Comparison of ENCODE assay signal across 17 mouse cellular contexts in genomic region chr4:148276816-148277491, GRCm38 (mm10). TPM values are rescaled to one million over a fixed set of nuclear protein-coding genes. Genes with fewer than 3 reads are reported as not detected.
DNase-seq lines count a peak whose midpoint lies in the region; ATAC-seq and TF ChIP-seq lines count a peak whose summit lies in the region.
"Had no signal": no experiment of that assay in that cellular context is flagged by ENCODE, and none has a peak within 500 bp of the region (broad histone marks: within the 10 kb centered on the region; RNA-seq: fewer than 3 reads in every experiment).

No protein-coding gene starts in this region.

- peaks cover 16% of the 10 kb centered on the region for H3K36me3 ChIP-seq in hindbrain, embryonic 13.5 days
- H3K36me3 ChIP-seq in hindbrain, embryonic 11.5 days (ENCODE audit: control insufficient read depth, insufficient read depth, low read length): no peaks in the 10 kb centered on the region
- peaks cover under 1% of the 10 kb centered on the region for H3K36me3 ChIP-seq in hindbrain, embryonic 14.5 days (replicated peaks; ENCODE audit: control insufficient read depth, insufficient read depth)
- H3K36me3 ChIP-seq in hindbrain, postnatal 0 days (ENCODE audit: insufficient read depth, low read length): no peaks in the 10 kb centered on the region
- H3K36me3 ChIP-seq in neural tube, embryonic 14.5 days (ENCODE audit: control insufficient read depth, insufficient read depth, low read length): 0 out of 2 replicates have a peak, but pooled peaks cover 7% of the 10 kb centered on the region
- no peaks in the 10 kb centered on the region for H3K36me3 ChIP-seq in heart, embryonic 12.5 days
- H3K36me3 ChIP-seq: lung, embryonic 15.5 days; stomach, embryonic 15.5 days had no signal

- 9% methylated on average over 4 of the region's 4 CpGs for WGBS in hindbrain, embryonic 13.5 days
- 17% methylated on average over 4 of the region's 4 CpGs for WGBS in hindbrain, embryonic 11.5 days
- 11% methylated on average over 4 of the region's 4 CpGs for whole genome bisulfite sequencing in hindbrain, embryonic 14.5 days
- 9% methylated on average over 4 of the region's 4 CpGs for WGBS in hindbrain, postnatal 0 days
- 6% methylated on average over 4 of the region's 4 CpGs for whole genome bisulfite sequencing in neural tube, embryonic 14.5 days
- WGBS in heart, embryonic 12.5 days: 27% methylated on average over 4 of the region's 4 CpGs

- no peaks in the 10 kb centered on the region for H3K9me3 ChIP-seq in hindbrain, embryonic 13.5 days
- H3K9me3 ChIP-seq in hindbrain, embryonic 11.5 days (ENCODE audit: control insufficient read depth, low read length): no peaks in the 10 kb centered on the region
- no peaks in the 10 kb centered on the region for H3K9me3 ChIP-seq in hindbrain, embryonic 14.5 days (ENCODE audit: control insufficient read depth, low read length)
- no peaks in the 10 kb centered on the region for H3K9me3 ChIP-seq in hindbrain, postnatal 0 days (ENCODE audit: low read length)
- no peaks in the 10 kb centered on the region for H3K9me3 ChIP-seq in neural tube, embryonic 14.5 days (ENCODE audit: control insufficient read depth, low read length)
- H3K9me3 ChIP-seq in heart, embryonic 12.5 days (replicated peaks): no peaks in the 10 kb centered on the region
- H3K9me3 ChIP-seq: lung, embryonic 15.5 days; stomach, embryonic 15.5 days had no signal

- no peak for DNase-seq in hindbrain, embryonic 11.5 days (ENCODE audit: low spot score)
- DNase-seq in hindbrain, embryonic 14.5 days (ENCODE audit: low spot score): no peak
- no peak for DNase-seq in hindbrain, postnatal 0 days (ENCODE audit: low spot score)
- no peak for DNase-seq in cerebellum, adult 9-10 months
- DNase-seq: adrenal gland, adult 8-10 months; cerebellum, adult 11 months; cerebellum, postnatal 14 days; kidney, adult 11 months; lung, postnatal 4 days; thymus, adult 18-20 months; thymus, postnatal 4 days had no signal

- H3K4me3 ChIP-seq in hindbrain, embryonic 13.5 days: no peak overlapping the region
- H3K4me3 ChIP-seq in hindbrain, embryonic 11.5 days (ENCODE audit: low read depth, low read length): no peak overlapping the region
- H3K4me3 ChIP-seq in hindbrain, embryonic 14.5 days (replicated peaks; ENCODE audit: low read length): no peak overlapping the region
- H3K4me3 ChIP-seq in hindbrain, postnatal 0 days (ENCODE audit: low read length): no peak overlapping the region
- no peak overlapping the region for H3K4me3 ChIP-seq in neural tube, embryonic 14.5 days (ENCODE audit: low read depth, low read length)
- no peak overlapping the region for H3K4me3 ChIP-seq in heart, embryonic 12.5 days
- H3K4me3 ChIP-seq: lung, embryonic 15.5 days; stomach, embryonic 15.5 days had no signal

- TF ChIP-seq CTCF in hindbrain, postnatal 0 days (IDR thresholded peaks at IDR 0.05; ENCODE audit: low read depth): no peak

- ATAC-seq in hindbrain, embryonic 13.5 days (ENCODE audit: low FRiP score): peak; percentile 36
- no peak for ATAC-seq in hindbrain, embryonic 11.5 days (ENCODE audit: low FRiP score)
- ATAC-seq in hindbrain, embryonic 14.5 days (ENCODE audit: low FRiP score): no peak
- peak; percentile 44; the same call in 1 of the 2 replicates for ATAC-seq in hindbrain, postnatal 0 days
- ATAC-seq in neural tube, embryonic 14.5 days (ENCODE audit: low read depth): peak; percentile 62; the same call in 1 of the 2 replicates
- no peak for ATAC-seq in heart, embryonic 12.5 days (ENCODE audit: insufficient number of reproducible peaks, low FRiP score)

- H3K4me2 ChIP-seq in hindbrain, embryonic 13.5 days: no peak overlapping the region
- no peak overlapping the region for H3K4me2 ChIP-seq in hindbrain, embryonic 11.5 days (replicated peaks; ENCODE audit: low read depth, low read length)
- H3K4me2 ChIP-seq in hindbrain, embryonic 14.5 days (replicated peaks): no peak overlapping the region
- H3K4me2 ChIP-seq in hindbrain, postnatal 0 days (ENCODE audit: low read depth, low read length): no peak overlapping the region
- H3K4me2 ChIP-seq in neural tube, embryonic 14.5 days (ENCODE audit: low read depth, low read length): no peak overlapping the region
- H3K4me2 ChIP-seq in heart, embryonic 12.5 days: no peak overlapping the region
- H3K4me2 ChIP-seq: lung, embryonic 15.5 days; stomach, embryonic 15.5 days had no signal

- peaks cover 51% of the 10 kb centered on the region for H3K4me1 ChIP-seq in hindbrain, embryonic 13.5 days (replicated peaks)
- H3K4me1 ChIP-seq in hindbrain, embryonic 11.5 days (replicated peaks; ENCODE audit: control insufficient read depth, insufficient read depth, low read length): no peaks in the 10 kb centered on the region; the same call in 1 of the 2 replicates
- peaks cover 28% of the 10 kb centered on the region for H3K4me1 ChIP-seq in hindbrain, embryonic 14.5 days (replicated peaks; ENCODE audit: control insufficient read depth, insufficient read depth, low read length)
- peaks cover 6% of the 10 kb centered on the region for H3K4me1 ChIP-seq in hindbrain, postnatal 0 days (ENCODE audit: insufficient read depth, low read length)
- peaks cover 25% of the 10 kb centered on the region for H3K4me1 ChIP-seq in neural tube, embryonic 14.5 days (ENCODE audit: control insufficient read depth, insufficient read depth, low read length)
- no peaks in the 10 kb centered on the region for H3K4me1 ChIP-seq in heart, embryonic 12.5 days (replicated peaks)
- H3K4me1 ChIP-seq: lung, embryonic 15.5 days; stomach, embryonic 15.5 days had no signal

- peak overlapping the region; percentile 85 for H3K27ac ChIP-seq in hindbrain, embryonic 13.5 days
- no peak overlapping the region for H3K27ac ChIP-seq in hindbrain, embryonic 11.5 days (ENCODE audit: low read depth, low read length)
- peak overlapping the region; percentile 68 for H3K27ac ChIP-seq in hindbrain, embryonic 14.5 days
- peak overlapping the region; percentile 56 for H3K27ac ChIP-seq in hindbrain, postnatal 0 days
- H3K27ac ChIP-seq in neural tube, embryonic 14.5 days (ENCODE audit: low read depth, low read length): peak overlapping the region; percentile 83
- H3K27ac ChIP-seq in heart, embryonic 12.5 days (ENCODE audit: poor library complexity, severe bottlenecking): no peak overlapping the region
- H3K27ac ChIP-seq: liver, embryonic 14.5 days; lung, embryonic 15.5 days; stomach, embryonic 15.5 days had no signal

- peak overlapping the region; percentile 51 for H3K9ac ChIP-seq in hindbrain, embryonic 13.5 days
- H3K9ac ChIP-seq in hindbrain, embryonic 11.5 days (ENCODE audit: low read depth, low read length): no peak overlapping the region
- H3K9ac ChIP-seq in hindbrain, embryonic 14.5 days: 0 out of 2 replicates have a peak overlapping the region, but pooled peaks have one; percentile 2
- 0 out of 2 replicates have a peak overlapping the region, but pooled peaks have one; percentile 25 for H3K9ac ChIP-seq in hindbrain, postnatal 0 days (replicated peaks; ENCODE audit: low read length)
- peak overlapping the region; percentile 8; the same call in 1 of the 2 replicates for H3K9ac ChIP-seq in neural tube, embryonic 14.5 days (replicated peaks; ENCODE audit: low read depth, low read length)
- no peak overlapping the region for H3K9ac ChIP-seq in heart, embryonic 12.5 days
- H3K9ac ChIP-seq: liver, embryonic 14.5 days; lung, embryonic 15.5 days; stomach, embryonic 15.5 days had no signal

- peaks cover 20% of the 10 kb centered on the region for H3K27me3 ChIP-seq in hindbrain, embryonic 13.5 days
- H3K27me3 ChIP-seq in hindbrain, embryonic 11.5 days (ENCODE audit: control insufficient read depth, insufficient read depth, low read length): peaks cover 10% of the 10 kb centered on the region
- H3K27me3 ChIP-seq in hindbrain, embryonic 14.5 days (ENCODE audit: control insufficient read depth, insufficient read depth, low read length): peaks cover 7% of the 10 kb centered on the region; the same call in 1 of the 2 replicates
- no peaks in the 10 kb centered on the region for H3K27me3 ChIP-seq in hindbrain, postnatal 0 days (ENCODE audit: insufficient read depth, low read length)
- H3K27me3 ChIP-seq in neural tube, embryonic 14.5 days (ENCODE audit: control insufficient read depth, insufficient read depth, low read length): no peaks in the 10 kb centered on the region
- H3K27me3 ChIP-seq in heart, embryonic 12.5 days (replicated peaks): peaks cover 71% of the 10 kb centered on the region

RNA-seq across cellular contexts. Expression of gene Disp3, which starts 10.8 kb away (rescaled TPM):
- polyA plus RNA-seq in hindbrain, embryonic 13.5 days (2015; fragmentation: Nextera tagmentation; extraction: Ambion mirVana): 14.8 and 15.4 TPM in 2 replicates
- polyA plus RNA-seq in hindbrain, embryonic 11.5 days (2014; fragmentation: Nextera tagmentation; extraction: Ambion mirVana): 6.4 and 7.0 TPM in 2 replicates
- 16.6 and 16.9 TPM in 2 replicates for polyA plus RNA-seq in hindbrain, embryonic 14.5 days (2014; fragmentation: Nextera tagmentation; extraction: Ambion mirVana)
- total RNA-seq in hindbrain, postnatal 0 days (2014; rRNA removed): 31.6 and 53.0 TPM in 2 replicates
- polyA plus RNA-seq in hindbrain, postnatal 0 days (2015; fragmentation: Nextera tagmentation; extraction: Ambion mirVana): 7.7 and 8.4 TPM in 2 replicates
- 19.5 and 19.9 TPM in 2 replicates for polyA plus RNA-seq in neural tube, embryonic 14.5 days (2014; fragmentation: Nextera tagmentation; extraction: Ambion mirVana)
- polyA plus RNA-seq in heart, embryonic 12.5 days (2016; fragmentation: Nextera tagmentation; extraction: Ambion mirVana): 0.10 TPM in 1 of 2 replicates, not detected in the other
- polyA plus RNA-seq: liver, embryonic 14.5 days had no signal

Comparison
In these comparisons a context has a peak if more than half of its experiments do, and no peak if none do; other contexts are left out.
1. ATAC-seq: peak in hindbrain, embryonic 13.5 days (single experiment), hindbrain, postnatal 0 days (single experiment) and neural tube, embryonic 14.5 days (single experiment); none in hindbrain, embryonic 11.5 days (single experiment), hindbrain, embryonic 14.5 days (single experiment) and heart, embryonic 12.5 days (single experiment).
2. H3K27ac ChIP-seq: peak in hindbrain, embryonic 13.5 days (single experiment), hindbrain, embryonic 14.5 days (single experiment), hindbrain, postnatal 0 days (single experiment) and neural tube, embryonic 14.5 days (single experiment); none in hindbrain, embryonic 11.5 days (single experiment) and heart, embryonic 12.5 days (single experiment).
3. H3K9ac ChIP-seq: peak in hindbrain, embryonic 13.5 days (single experiment), hindbrain, embryonic 14.5 days (single experiment), hindbrain, postnatal 0 days (single experiment) and neural tube, embryonic 14.5 days (single experiment); none in hindbrain, embryonic 11.5 days (single experiment) and heart, embryonic 12.5 days (single experiment).